Mouse (Mus musculus) kidney, adult 10 weeks (tissue): ENCODE data around the gene Ttc38. TPM values are rescaled to one million over a fixed set of nuclear protein-coding genes. Genes with fewer than 3 reads are reported as not detected.

Experiments
- polyA plus RNA-seq: library from polyadenylated mRNA; stranded (reverse); fragments of 350-450 nt; fragmentation: Illumina TruSeq; extraction: RNeasy Lipid Tissue Mini Kit (QIAGEN cat#74804); gene quantifications from one replicate; pipeline ENCODE4 v1.2.3, GENCODE M21; 2014; ENCODE audit warnings: low read depth, low replicate concordance

The Ttc38 gene
- polyA plus RNA-seq, result 13.4 TPM

GRCm38 (mm10) chr15:85831954-85832590 is at the start of gene Ttc38:
Gene Ttc38 (plus strand): TSS chr15:85832306.

GRCm38 (mm10) chr15:85811535-85812277 is 20.4 kb upstream of the Ttc38 start, which contains the start of gene Cdpf1:
Gene Cdpf1 (minus strand): TSS chr15:85811697.

GRCm38 (mm10) chr15:85821203-85822010 is 10.7 kb upstream of the Ttc38 start, which contains the start of gene Pkdrej:
Gene Pkdrej (minus strand): TSS chr15:85821734.

GRCm38 (mm10) chr15:85859490-85860031 is 27.5 kb downstream of the Ttc38 start, which contains the start of gene Gtse1:
Gene Gtse1 (plus strand): TSS chr15:85859745.

GRCm38 (mm10) chr15:85878848-85879497 is 46.9 kb downstream of the Ttc38 start, which contains the start of gene Trmu:
Gene Trmu (plus strand): TSS chr15:85879312.

Other genes starting within 250 kb of the Ttc38 start
- 0.53 TPM for gene Wnt7b, start 249.8 kb upstream of the Ttc38 start, polyA plus RNA-seq
- 19.4 TPM for gene Ppara, start 97.3 kb upstream of the Ttc38 start, polyA plus RNA-seq
- 3.4 TPM for gene Cdpf1, start 20.6 kb upstream of the Ttc38 start, polyA plus RNA-seq
- gene Pkdrej, start 10.6 kb upstream of the Ttc38 start, polyA plus RNA-seq, result 0.08 TPM
- gene Gtse1, start 27.4 kb downstream of the Ttc38 start, polyA plus RNA-seq, result not detected
- 10.5 TPM for gene Trmu, start 47.0 kb downstream of the Ttc38 start, polyA plus RNA-seq
- 0.89 TPM for gene Celsr1, start 201.5 kb downstream of the Ttc38 start, polyA plus RNA-seq
- 2.1 TPM for gene Gramd4, start 225.4 kb downstream of the Ttc38 start, polyA plus RNA-seq